Mouse (Mus musculus) embryonic fibroblast, embryonic 13.5 days (primary cell): Measurements from ENCODE around the gene Polr3b.

Experiments used
- CTCF ChIP-seq: IDR thresholded peaks from 2 replicates; pipeline ENCODE4 v1.5.1; 2011; ENCODE audit warnings: mild to moderate bottlenecking, control low read depth, low read length, moderate library complexity, borderline replicate concordance; ENCODE audit not compliant: insufficient read depth
- POLR2A ChIP-seq: IDR thresholded peaks from 2 replicates; pipeline ENCODE4 v1.6.1; 2011; ENCODE audit warnings: low read depth, mild to moderate bottlenecking, control low read depth, low read length, moderate library complexity

- TF ChIP-seq CTCF (no peak), POLR2A (no peak)
Measured at GRCm38 (mm10) chr10:84768766-84769165, 146.7 kb downstream of the Polr3b start.
